Mouse (Mus musculus): ENCODE results near the gene Gm4924. TPM values are rescaled to one million over a fixed set of nuclear protein-coding genes. Genes with fewer than 3 reads are reported as not detected.

Gm4924 gene
- polyA plus RNA-seq (2012; ENCODE audit: insufficient read depth, insufficient read length, missing spikeins) = 0.63 and 1.3 TPM in 2 replicates

DNA sequence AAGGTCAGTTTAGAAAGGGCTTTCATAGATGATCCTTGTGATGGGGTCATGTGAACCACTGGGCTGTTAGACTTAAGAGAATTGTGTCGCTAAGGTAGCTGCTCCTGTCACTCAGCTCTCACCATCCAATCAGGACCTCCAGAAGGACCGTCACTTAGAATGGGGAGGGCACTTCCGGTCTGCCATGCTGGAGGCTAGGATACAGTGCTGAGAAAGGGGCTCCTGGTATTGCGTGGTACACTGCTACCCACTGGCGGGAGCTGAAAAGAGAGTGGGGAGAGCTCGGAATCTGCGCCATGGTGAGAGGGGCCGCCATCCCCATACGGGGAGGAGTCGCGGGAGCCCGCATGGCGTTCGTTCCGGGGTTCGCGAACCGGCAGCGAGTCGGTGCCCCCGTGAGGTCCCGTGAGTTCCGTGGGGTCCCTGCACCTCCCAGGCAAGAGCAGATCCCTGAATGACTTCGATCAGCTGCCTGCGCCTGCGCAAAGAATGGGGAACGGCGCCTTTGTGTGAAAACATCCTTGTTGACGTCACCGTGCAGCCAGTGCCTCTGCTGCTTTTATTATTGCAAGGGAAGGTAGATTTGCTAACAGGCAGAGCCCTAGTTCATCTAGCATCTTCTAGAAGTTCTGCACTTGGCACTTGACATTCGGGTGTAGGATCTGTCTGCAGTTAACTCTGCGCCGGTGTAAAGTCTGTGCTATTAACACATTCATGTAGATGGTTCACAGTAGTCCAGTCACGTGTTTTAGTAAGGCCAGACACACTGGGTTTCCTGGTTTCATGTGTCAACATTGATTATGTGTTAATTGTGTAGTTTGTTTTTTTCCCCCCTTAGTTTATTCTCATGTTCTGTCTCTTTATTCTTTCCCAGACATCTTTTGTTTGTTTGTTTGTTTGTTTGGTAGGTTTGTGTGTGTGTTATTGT is at the start of gene Gm4924:
Gene Gm4924 (plus strand): TSS at position 173 of the 928 bp plus-strand sequence.
- peak within 1 kb of the TSS; percentile 96 for H3K4me3 ChIP-seq (ENCODE audit: insufficient read depth, low read depth, low read length)
- H3K4me1 ChIP-seq (ENCODE audit: control insufficient read depth, insufficient read depth, insufficient read length, low read length) = no peaks in the 10 kb centered on the region
- peak within 1 kb of the TSS; percentile 15 for H3K27ac ChIP-seq (replicated peaks; ENCODE audit: low read depth, low read length)

DNA sequence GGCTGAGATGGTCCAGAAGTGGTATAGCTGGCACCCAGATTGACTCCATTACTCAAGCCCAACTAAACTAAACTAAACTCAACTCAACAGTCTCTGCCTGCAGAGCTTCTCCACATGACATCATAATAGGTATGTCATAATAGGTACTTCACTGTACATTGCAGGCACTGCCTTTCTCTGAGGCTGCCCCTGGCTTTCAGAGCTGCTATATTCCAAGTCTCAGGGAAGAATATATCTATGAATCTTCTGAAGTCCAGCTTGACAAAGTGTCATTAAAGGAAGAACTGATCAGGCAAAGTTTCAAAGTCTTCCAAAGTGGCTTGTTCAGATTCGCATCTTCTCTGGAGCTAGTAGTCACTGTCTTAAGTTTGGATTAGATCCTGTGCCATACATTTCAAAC is 37.6 kb upstream of the Gm4924 start, which contains the start of gene 4932415D10Rik:
Gene 4932415D10Rik (minus strand): TSS at position 101 of the 400 bp plus-strand sequence.
- Histone ChIP-seq H3K27ac (replicated peaks; ENCODE audit: low read depth, low read length) (no peak within 1 kb of the TSS), H3K4me3 (ENCODE audit: insufficient read depth, low read depth, low read length) (no peak within 1 kb of the TSS), H3K4me1 (ENCODE audit: control insufficient read depth, insufficient read depth, insufficient read length, low read length) (no peaks in the 10 kb centered on the region)

DNA sequence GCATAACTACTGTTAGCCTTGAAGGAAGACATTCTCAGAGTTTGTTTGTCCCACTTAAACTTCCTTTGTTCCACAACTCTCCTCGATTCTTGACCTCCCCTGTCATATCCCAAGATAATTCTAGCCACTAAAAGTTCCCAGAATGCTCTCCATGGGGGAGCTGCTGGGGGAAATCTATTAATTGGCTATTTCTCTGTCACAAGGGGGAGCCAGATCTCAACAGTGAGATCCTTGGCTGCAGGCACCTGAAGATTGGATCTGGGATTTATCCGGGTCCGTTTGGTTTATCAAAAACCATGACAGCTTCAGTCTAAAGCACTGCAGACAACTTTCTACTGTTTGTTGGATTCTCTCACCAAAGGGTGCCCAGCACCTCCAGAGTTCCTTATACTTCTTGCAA is 33.9 kb upstream of the Gm4924 start:
- Histone ChIP-seq H3K27ac (replicated peaks; ENCODE audit: low read depth, low read length) (no peak overlapping the region), H3K4me3 (ENCODE audit: insufficient read depth, low read depth, low read length) (no peak overlapping the region), H3K4me1 (ENCODE audit: control insufficient read depth, insufficient read depth, insufficient read length, low read length) (no peaks in the 10 kb centered on the region)

DNA sequence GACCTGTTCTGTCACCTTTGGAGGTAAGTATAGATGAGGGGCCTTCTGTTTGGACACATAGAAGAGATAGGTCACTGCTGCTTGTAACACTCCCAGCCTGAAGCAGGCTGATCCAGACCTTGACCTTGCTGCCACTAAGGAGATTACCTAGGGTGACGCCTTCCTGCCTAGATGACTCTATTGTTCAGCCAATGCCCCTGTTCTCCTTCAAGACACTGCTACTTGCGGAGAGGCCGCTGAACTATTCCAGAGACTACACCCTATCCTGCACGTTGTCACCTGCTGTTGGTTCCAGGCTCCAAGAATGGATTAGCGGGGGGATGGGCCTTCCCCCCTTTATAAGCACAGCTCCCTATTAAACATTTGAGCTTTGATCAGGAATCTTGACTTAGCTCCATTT is 24.2 kb upstream of the Gm4924 start:
- Histone ChIP-seq H3K4me3 (ENCODE audit: insufficient read depth, low read depth, low read length) (no peak overlapping the region), H3K27ac (replicated peaks; ENCODE audit: low read depth, low read length) (no peak overlapping the region), H3K4me1 (ENCODE audit: control insufficient read depth, insufficient read depth, insufficient read length, low read length) (no peaks in the 10 kb centered on the region)

DNA sequence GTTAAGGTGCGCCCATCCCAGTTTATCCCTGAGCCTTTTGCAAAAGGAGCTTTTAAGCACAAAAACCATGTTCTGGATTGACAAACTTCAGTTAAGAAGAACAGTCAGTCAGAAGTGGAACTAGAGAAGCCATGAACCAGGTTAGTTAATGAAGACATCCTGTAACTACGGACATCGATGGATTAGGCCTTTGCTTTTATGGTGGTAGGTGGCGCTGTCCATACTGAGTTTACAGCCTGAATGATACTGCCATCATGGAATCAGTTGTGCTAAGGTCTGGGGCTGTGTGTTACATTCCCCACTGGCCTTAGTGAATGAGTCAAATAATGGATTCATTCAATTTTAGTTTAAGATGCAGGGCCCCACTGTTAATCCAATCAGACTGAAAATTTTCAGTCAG is 1.3 kb downstream of the Gm4924 start:
- no peaks in the 10 kb centered on the region for H3K4me1 ChIP-seq (ENCODE audit: control insufficient read depth, insufficient read depth, insufficient read length, low read length)
- H3K4me3 ChIP-seq (ENCODE audit: insufficient read depth, low read depth, low read length) = no peak overlapping the region
- H3K27ac ChIP-seq (replicated peaks; ENCODE audit: low read depth, low read length) = no peak overlapping the region

DNA sequence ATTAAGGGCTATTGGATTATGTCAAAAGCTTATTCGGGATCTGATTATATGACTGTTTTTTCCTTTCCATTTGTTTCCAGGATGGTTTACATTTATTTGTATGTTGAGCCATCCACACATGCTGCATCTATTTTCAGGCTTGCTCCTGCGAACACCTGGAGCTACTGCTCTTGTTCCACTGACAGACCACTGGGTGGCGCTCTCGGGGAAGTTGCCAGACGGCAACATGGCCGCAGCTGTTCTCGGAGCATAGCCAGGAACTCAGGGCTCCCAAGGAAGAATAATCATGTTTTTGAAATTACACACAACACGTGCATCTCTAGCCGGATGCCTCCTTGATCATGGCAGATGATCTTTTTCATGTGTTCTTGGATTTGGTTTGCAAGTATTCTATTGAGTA is 7.9 kb downstream of the Gm4924 start:
- Histone ChIP-seq H3K4me3 (ENCODE audit: insufficient read depth, low read depth, low read length) (no peak overlapping the region), H3K27ac (replicated peaks; ENCODE audit: low read depth, low read length) (no peak overlapping the region), H3K4me1 (ENCODE audit: control insufficient read depth, insufficient read depth, insufficient read length, low read length) (no peaks in the 10 kb centered on the region)

DNA sequence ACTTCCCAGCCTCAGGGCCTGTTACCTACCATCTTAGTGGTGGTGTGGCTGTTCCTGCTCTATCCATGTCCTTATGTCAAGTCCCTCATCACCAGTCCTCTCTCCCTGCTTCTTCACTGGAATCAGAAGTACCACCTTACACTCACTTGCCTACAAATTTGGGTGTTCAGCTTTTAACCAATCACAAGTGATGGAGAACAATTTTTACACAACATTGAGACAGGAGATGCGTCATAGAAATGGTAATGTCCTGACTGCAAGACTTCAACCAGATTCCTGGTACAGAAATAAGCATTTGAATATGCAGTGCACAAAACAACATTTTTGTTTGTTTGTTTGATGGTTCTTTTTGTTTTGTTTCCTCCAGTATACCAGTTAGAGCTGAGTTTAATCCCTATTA is 28.9 kb downstream of the Gm4924 start:
- Histone ChIP-seq H3K4me1 (ENCODE audit: control insufficient read depth, insufficient read depth, insufficient read length, low read length) (no peaks in the 10 kb centered on the region), H3K27ac (replicated peaks; ENCODE audit: low read depth, low read length) (no peak overlapping the region), H3K4me3 (ENCODE audit: insufficient read depth, low read depth, low read length) (no peak overlapping the region)

DNA sequence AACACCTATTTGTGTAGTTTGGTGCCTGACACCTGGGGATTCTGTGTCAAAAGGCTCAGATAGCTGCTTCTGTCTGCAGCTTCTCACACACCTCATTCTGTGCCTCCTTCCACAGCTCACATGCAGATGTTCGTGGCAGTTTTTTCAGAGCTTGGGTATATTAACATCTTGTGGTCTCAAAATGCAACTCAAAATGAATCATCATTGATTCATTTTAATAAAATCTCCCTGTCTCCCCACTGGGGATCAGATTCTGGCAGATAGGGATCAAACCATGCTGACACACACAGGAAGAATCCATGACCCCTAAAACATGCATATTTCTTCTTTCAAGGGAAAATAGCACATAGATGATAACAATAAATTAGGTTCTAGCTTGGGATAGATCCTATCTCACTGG is 55.5 kb downstream of the Gm4924 start:
- H3K4me3 ChIP-seq (ENCODE audit: insufficient read depth, low read depth, low read length) = no peak overlapping the region
- no peak overlapping the region for H3K27ac ChIP-seq (replicated peaks; ENCODE audit: low read depth, low read length)
- H3K4me1 ChIP-seq (ENCODE audit: control insufficient read depth, insufficient read depth, insufficient read length, low read length) = no peaks in the 10 kb centered on the region

DNA sequence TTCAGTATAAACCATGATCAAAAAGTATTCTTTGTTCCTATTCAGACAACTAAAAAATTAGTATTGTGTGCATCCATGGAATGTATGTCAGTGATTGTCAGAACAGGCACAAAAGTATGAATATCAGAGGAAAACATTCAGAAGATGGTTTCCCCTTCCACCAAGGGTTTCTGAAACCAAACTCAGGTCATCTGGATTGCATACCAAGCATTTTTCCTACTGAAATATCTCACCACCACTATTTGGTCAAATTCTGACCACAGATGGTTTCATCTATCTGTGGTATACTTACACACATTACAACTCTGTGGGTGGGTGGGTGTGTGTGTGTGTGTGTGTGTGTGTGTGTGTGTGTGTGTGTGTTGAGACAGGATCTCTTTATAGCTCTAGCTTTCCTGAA is 69.6 kb downstream of the Gm4924 start:
- no peak overlapping the region for H3K4me3 ChIP-seq (ENCODE audit: insufficient read depth, low read depth, low read length)
- no peaks in the 10 kb centered on the region for H3K4me1 ChIP-seq (ENCODE audit: control insufficient read depth, insufficient read depth, insufficient read length, low read length)
- H3K27ac ChIP-seq (replicated peaks; ENCODE audit: low read depth, low read length) = no peak overlapping the region

Other genes with a start within 250 kb of the Gm4924 start
- gene AU041133, start 226.2 kb upstream of the Gm4924 start, polyA plus RNA-seq (2012; ENCODE audit: insufficient read depth, insufficient read length, missing spikeins) = 0.58 and 1.5 TPM in 2 replicates
- gene Zfp938, start 113.0 kb upstream of the Gm4924 start, polyA plus RNA-seq (2012; ENCODE audit: insufficient read depth, insufficient read length, missing spikeins) = 3.9 and 5.0 TPM in 2 replicates
- not detected in 2 replicates for gene 4932415D10Rik, start 37.7 kb upstream of the Gm4924 start, polyA plus RNA-seq (2012; ENCODE audit: insufficient read depth, insufficient read length, missing spikeins)
- not detected in 2 replicates for gene Gm1553, start 138.4 kb downstream of the Gm4924 start, polyA plus RNA-seq (2012; ENCODE audit: insufficient read depth, insufficient read length, missing spikeins)

All from brown adipose tissue, adult 24 weeks (tissue).